Mouse (Mus musculus) cortical plate, adult 2 months (tissue): ENCODE data around the gene Prss27. TPM values are rescaled to one million over a fixed set of nuclear protein-coding genes. Genes with fewer than 3 reads are reported as not detected.
A peak's percentile ranks its signal among the peaks of the same experiment; 100 is the strongest.

Experiments used
- H3K27ac ChIP-seq: fragments of 200-500 bp; 2 replicates; pipeline ENCODE4 v1.5.1; 2012; ENCODE audit warnings: low read length, control low read depth, inconsistent platforms; ENCODE audit not compliant: insufficient read depth
- H3K4me1 ChIP-seq: fragments of 200-500 bp; 2 replicates; pipeline ENCODE4 v1.6.1; 2011; ENCODE audit warnings: low read length; ENCODE audit not compliant: control insufficient read depth, insufficient read depth
- H3K4me3 ChIP-seq: fragments of 200-500 bp; 2 replicates; pipeline ENCODE4 v1.5.1; 2011; ENCODE audit warnings: mild to moderate bottlenecking, low read length, control low read depth; ENCODE audit not compliant: insufficient read depth
- CTCF ChIP-seq: fragments of 200-500 bp; IDR thresholded peaks from 2 replicates; pipeline ENCODE4 v1.5.1; 2011; ENCODE audit warnings: mild to moderate bottlenecking, control low read depth, low read length; ENCODE audit not compliant: insufficient read depth; ENCODE audit errors: extremely low read depth
- POLR2A ChIP-seq: fragments of 200-500 bp; IDR thresholded peaks from 2 replicates; pipeline ENCODE4 v1.6.1; 2011; ENCODE audit warnings: mild to moderate bottlenecking, low read length, control low read depth; ENCODE audit not compliant: insufficient read depth; ENCODE audit errors: extremely low read depth
- polyA plus RNA-seq: library from polyadenylated mRNA; depleted of rRNA; stranded (reverse); fragments of >200 nt; gene quantifications from 2 replicates; pipeline ENCODE4 v1.2.3, GENCODE M21; 2012

Prss27 gene
- polyA plus RNA-seq, 1 experiment = not detected

DNA sequence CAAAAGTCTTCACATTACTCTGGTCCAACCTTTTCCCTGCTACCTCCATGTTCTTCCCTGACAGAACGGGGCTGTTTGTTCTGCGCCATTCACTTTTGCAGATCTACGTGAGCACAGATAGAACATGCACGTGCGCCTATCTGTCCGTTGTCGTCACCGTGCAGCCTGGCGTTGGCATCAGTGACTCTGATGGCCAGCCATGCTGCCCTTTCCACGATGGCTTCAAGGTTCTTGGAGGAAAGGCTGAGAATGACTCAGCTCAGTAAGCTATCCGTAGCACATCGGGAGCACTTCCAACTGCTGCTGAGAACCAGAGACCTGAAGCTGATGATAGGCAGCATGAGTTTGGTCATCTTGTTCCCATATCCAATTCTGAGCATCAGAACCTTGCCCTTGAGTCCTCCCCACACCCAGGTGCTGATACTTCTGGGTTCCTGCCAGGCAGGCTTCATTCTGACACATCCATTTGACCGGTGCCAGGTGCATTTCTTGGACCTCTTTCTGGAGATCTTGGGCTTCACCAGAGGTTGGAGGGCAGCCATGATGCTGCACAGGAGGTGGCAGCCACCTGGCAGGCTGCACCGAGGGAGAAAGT lies 33.8 kb upstream of the Prss27 start:
- TF ChIP-seq CTCF = no peak
- TF ChIP-seq POLR2A = no peak
- H3K4me1 ChIP-seq = peaks cover 2% of the 10 kb centered on the region; the same call in 1 of the 2 replicates
- no peak overlapping the region for H3K27ac ChIP-seq

GRCm38 (mm10) chr17:24005049-24005448 lies 32.9 kb upstream of the Prss27 start:
- TF ChIP-seq POLR2A = no peak
- no peak for TF ChIP-seq CTCF
- Histone ChIP-seq H3K27ac (no peak overlapping the region), H3K4me1 (peaks cover 1% of the 10 kb centered on the region; the same call in 1 of the 2 replicates), H3K4me3 (no peak overlapping the region)

More for the DNA sequence above, 33.8 kb upstream of the Prss27 start:
- no peak overlapping the region for H3K4me3 ChIP-seq

GRCm38 (mm10) chr17:24006930-24007329 lies 31.0 kb upstream of the Prss27 start:
- H3K4me3 ChIP-seq = no peak overlapping the region
- no peak overlapping the region for H3K27ac ChIP-seq
- no peaks in the 10 kb centered on the region for H3K4me1 ChIP-seq
- TF ChIP-seq CTCF (no peak), POLR2A (no peak)

- TF ChIP-seq CTCF (no peak), POLR2A (no peak)
- Histone ChIP-seq H3K27ac (no peak overlapping the region), H3K4me1 (no peaks in the 10 kb centered on the region)
Observed at GRCm38 (mm10) chr17:24007391-24007790, 30.6 kb upstream of the Prss27 start.

DNA sequence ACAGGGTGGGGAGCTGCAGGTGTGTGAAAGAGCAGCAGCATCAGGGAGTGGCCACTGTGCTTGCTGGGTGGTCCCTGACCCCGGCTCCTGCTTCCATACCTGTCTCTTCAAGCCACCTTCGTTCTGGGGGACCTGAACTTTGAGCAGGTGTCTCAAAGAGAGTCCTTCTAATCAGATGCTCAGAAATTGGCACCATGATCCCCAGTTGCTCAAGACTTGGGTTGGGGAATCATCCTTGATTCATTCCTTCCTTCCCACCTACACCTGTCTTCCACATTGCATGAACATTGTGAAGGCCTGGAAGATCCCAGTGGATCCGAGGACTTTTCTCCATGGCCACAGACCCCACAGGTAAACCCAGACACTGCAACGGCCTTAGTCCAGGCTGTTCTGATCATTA lies 29.8 kb upstream of the Prss27 start:
- H3K4me1 ChIP-seq = no peaks in the 10 kb centered on the region
- no peak for TF ChIP-seq CTCF
- TF ChIP-seq POLR2A = no peak
- no peak overlapping the region for H3K4me3 ChIP-seq
- H3K27ac ChIP-seq = no peak overlapping the region

More at GRCm38 (mm10) chr17:24007391-24007790, 30.6 kb upstream of the Prss27 start:
- no peak overlapping the region for H3K4me3 ChIP-seq

- no peak overlapping the region for H3K27ac ChIP-seq
- H3K4me1 ChIP-seq = no peaks in the 10 kb centered on the region
- H3K4me3 ChIP-seq = no peak overlapping the region
- TF ChIP-seq CTCF = 0 out of 2 replicates have a peak, but pooled peaks have one; percentile 9
- TF ChIP-seq POLR2A = no peak
Observed at GRCm38 (mm10) chr17:24009617-24010016, 28.3 kb upstream of the Prss27 start.

GRCm38 (mm10) chr17:24012921-24013320 lies 25.0 kb upstream of the Prss27 start:
- Histone ChIP-seq H3K27ac (no peak overlapping the region), H3K4me3 (no peak overlapping the region), H3K4me1 (no peaks in the 10 kb centered on the region)
- no peak for TF ChIP-seq POLR2A
- no peak for TF ChIP-seq CTCF

GRCm38 (mm10) chr17:24014433-24014965 lies 23.4 kb upstream of the Prss27 start:
- Histone ChIP-seq H3K4me1 (no peaks in the 10 kb centered on the region), H3K4me3 (no peak overlapping the region), H3K27ac (no peak overlapping the region)
- TF ChIP-seq CTCF (no peak), POLR2A (no peak)

GRCm38 (mm10) chr17:24015727-24016126 lies 22.2 kb upstream of the Prss27 start:
- TF ChIP-seq CTCF (peak; percentile 54), POLR2A (no peak)
- Histone ChIP-seq H3K27ac (no peak overlapping the region), H3K4me3 (no peak overlapping the region), H3K4me1 (no peaks in the 10 kb centered on the region)

DNA sequence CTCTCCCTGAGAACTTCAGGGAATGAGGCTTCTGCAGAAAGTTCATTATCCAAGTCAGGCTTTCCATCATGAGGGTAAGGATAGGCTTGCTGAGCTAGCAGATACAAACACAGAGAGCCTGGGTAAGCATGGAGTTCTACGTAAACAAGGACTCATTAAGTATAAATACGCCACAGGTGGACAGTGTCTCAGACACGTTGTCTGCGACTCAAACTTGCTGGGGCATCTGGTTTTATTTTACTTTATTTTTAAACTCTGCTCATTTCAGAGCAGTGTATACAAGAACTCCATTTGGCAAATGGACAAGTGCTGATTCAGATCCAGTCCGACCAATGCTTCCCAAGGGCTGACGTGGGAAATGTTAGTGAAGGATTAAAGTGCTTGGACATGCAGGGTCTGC lies 17.2 kb upstream of the Prss27 start:
- TF ChIP-seq CTCF = no peak
- no peak for TF ChIP-seq POLR2A
- 0 out of 2 replicates have a peak, but pooled peaks cover 2% of the 10 kb centered on the region for H3K4me1 ChIP-seq

More for the DNA sequence above, 17.2 kb upstream of the Prss27 start:
- H3K27ac ChIP-seq = no peak overlapping the region
- no peak overlapping the region for H3K4me3 ChIP-seq
